Mouse (Mus musculus): Measurements from ENCODE around the gene Klk14. TPM values are rescaled to one million over a fixed set of nuclear protein-coding genes. Genes with fewer than 3 reads are reported as not detected.
"Not testable (repeated sequence)": the region's sequence is repeated elsewhere in the genome, so short reads cannot be mapped to it uniquely, and the experiment has no call there.

The Klk14 gene
- polyA plus RNA-seq, 1 experiment from 2014 or later = 0.39 TPM

DNA sequence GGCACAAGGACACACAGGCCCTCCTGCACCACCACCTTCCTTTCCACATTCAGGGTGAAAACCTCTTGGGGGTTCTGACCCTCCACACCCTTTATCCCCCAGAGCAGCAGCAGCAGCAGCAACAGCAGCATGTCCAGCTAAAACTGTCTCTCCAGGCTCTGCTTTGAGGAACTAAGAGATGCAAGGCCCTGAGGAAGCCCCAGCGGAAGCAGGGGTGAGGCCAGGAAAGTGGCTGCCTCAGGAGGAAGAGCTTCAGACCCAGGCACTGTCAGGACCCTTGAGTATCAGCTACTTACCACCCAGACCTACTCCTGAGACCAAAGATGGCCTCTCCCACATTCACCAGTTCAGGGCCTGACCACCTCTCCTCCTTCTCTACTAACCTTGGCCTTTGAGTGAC is 30.2 kb upstream of the Klk14 start, which contains the start of gene Siglece:
TSS of gene Siglece (minus strand) at position 160 of the 400 bp plus-strand sequence.
- no peak for ATAC-seq
- 94% methylated on average over 1 of the region's 1 CpGs for WGBS
- Histone ChIP-seq H3K9ac (replicated peaks; ENCODE audit: low read depth) (no peak within 1 kb of the TSS), H3K36me3 (ENCODE audit: insufficient read depth, low read length) (no peaks in the 10 kb centered on the region), H3K27me3 (replicated peaks; ENCODE audit: insufficient read depth, low read length) (no peaks in the 10 kb centered on the region), H3K27ac (ENCODE audit: low read length) (no peak within 1 kb of the TSS), H3K4me1 (ENCODE audit: insufficient read depth, low read depth, low read length) (no peaks in the 10 kb centered on the region), H3K9me3 (ENCODE audit: low read length) (no peaks in the 10 kb centered on the region), H3K4me3 (ENCODE audit: low read depth, low read length) (no peak within 1 kb of the TSS), H3K4me2 (replicated peaks; ENCODE audit: low read depth, low read length) (no peak within 1 kb of the TSS)
- DNase-seq (ENCODE audit: low spot score) = no peak
- TF ChIP-seq CTCF (IDR thresholded peaks at IDR 0.05) = no peak

DNA sequence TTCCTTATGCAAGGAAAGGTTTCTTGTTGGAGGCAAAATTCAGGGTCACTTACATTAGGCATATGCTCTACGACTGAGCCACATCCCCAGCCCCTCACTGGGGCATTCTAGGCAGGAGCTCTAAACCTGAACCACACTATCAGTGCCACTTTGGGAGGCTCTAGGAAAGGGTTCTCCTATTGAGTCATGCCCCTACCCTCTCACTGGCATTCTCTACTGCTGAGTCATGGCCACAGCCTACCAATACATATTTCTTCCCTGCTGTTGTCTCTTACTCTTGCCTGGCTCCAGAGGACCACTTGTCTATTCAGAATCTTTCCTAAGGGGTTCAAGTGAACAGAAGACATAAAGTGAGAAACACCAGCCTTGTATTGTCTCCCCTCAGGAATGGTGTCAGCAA is 27.4 kb upstream of the Klk14 start:
- no peak overlapping the region for H3K27ac ChIP-seq (ENCODE audit: low read length)
- WGBS = 67% methylated on average over 1 of the region's 1 CpGs

DNA sequence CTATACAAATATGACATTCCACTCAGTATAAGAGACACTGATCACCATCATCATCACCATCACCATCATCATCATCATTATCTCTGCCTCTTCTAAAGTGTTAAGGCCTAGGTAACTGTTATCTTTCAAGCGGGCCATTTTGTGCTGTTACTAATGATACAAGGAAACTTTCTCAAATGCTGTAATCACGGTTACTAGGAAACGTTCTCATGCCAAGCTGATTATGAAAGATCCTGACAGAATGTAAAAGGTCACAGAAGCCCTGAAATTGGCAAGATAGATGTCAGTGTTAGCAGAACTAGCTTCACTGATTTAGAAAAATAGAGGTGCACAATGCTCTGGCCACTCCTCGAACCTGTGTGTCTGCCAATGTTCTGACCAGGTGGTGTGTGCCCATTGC is 23.0 kb upstream of the Klk14 start:
- not testable (repeated sequence) for ATAC-seq; DNase-seq (ENCODE audit: low spot score); H3K27ac ChIP-seq (ENCODE audit: low read length); H3K9me3 ChIP-seq (ENCODE audit: low read length); H3K4me3 ChIP-seq (ENCODE audit: low read depth, low read length); H3K4me1 ChIP-seq (ENCODE audit: insufficient read depth, low read depth, low read length); H3K9ac ChIP-seq (replicated peaks; ENCODE audit: low read depth); H3K4me2 ChIP-seq (replicated peaks; ENCODE audit: low read depth, low read length); H3K36me3 ChIP-seq (ENCODE audit: insufficient read depth, low read length); H3K27me3 ChIP-seq (replicated peaks; ENCODE audit: insufficient read depth, low read length)
- WGBS = 82% methylated on average over 4 of the region's 4 CpGs

More for the DNA sequence above, 27.4 kb upstream of the Klk14 start:
- no peak overlapping the region for H3K9ac ChIP-seq (replicated peaks; ENCODE audit: low read depth)
- no peak overlapping the region for H3K4me3 ChIP-seq (ENCODE audit: low read depth, low read length)
- H3K9me3 ChIP-seq (ENCODE audit: low read length) = no peaks in the 10 kb centered on the region
- TF ChIP-seq EP300 (IDR thresholded peaks at IDR 0.05) = no peak
- TF ChIP-seq CTCF (IDR thresholded peaks at IDR 0.05) = no peak
- no peaks in the 10 kb centered on the region for H3K27me3 ChIP-seq (replicated peaks; ENCODE audit: insufficient read depth, low read length)
- DNase-seq (ENCODE audit: low spot score) (no peak), ATAC-seq (no peak)
- no peaks in the 10 kb centered on the region for H3K4me1 ChIP-seq (ENCODE audit: insufficient read depth, low read depth, low read length)
- no peaks in the 10 kb centered on the region for H3K36me3 ChIP-seq (ENCODE audit: insufficient read depth, low read length)
- no peak overlapping the region for H3K4me2 ChIP-seq (replicated peaks; ENCODE audit: low read depth, low read length)

DNA sequence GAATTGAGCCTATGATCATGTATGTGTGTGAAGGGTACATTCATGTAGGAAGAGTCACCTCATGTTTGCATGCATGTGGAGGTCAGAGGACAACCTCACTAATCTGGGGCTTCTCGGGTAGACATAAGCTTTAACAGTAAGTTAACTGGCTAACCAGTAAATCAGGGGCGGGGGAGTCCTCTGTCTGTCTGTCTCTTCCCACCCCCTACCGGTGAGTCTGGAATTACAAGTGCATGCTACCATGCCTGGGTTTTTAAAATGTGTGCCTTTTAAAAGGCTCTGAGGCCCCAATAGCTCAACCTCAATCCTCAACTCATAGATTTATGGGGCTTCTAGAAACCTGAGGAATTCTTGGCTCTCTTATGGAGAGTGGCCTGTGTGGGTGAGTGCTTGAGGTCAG is 21.6 kb upstream of the Klk14 start:
- H3K4me2 ChIP-seq (replicated peaks; ENCODE audit: low read depth, low read length) = no peak overlapping the region
- ATAC-seq = no peak
- WGBS = 17% methylated on average over 3 of the region's 3 CpGs

DNA sequence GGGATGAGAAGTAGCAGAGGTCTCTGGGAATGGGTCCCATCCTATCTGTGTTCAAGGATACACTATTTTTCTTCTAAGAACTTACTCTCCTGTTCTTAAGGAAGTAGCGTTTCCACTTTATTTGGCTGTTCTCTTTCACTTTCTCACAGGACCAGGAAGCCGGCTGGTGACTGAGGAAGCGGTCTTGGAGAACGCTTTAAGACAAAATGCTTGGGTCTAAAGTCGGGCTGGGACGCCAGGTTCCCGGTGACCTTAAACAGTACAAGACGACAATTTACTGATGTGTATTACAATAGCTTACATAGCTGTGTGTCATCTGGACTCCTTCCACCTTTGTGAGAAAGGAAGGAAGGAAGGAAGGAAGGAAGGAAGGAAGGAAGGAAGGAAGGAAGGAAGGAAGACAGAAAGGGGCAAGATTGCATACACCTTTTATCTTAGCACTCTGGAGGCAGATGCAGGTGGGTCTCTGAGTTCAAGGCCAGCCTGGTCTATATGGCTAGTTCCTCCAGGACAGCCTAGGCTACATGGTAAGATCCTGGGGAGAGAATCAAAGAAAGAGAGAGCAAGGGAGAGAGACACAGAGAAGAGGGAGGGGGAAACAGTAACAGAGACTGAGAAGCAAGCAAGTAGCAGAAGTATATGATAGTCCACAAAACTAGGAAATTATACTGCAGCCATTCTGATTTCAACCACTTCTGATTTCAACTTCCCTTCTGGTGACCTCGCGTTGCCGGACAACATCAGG is 19.0 kb upstream of the Klk14 start:
- peak; percentile 34 for DNase-seq (ENCODE audit: low spot score)
- 0 out of 2 replicates have a peak, but pooled peaks cover 12% of the 10 kb centered on the region for H3K36me3 ChIP-seq (ENCODE audit: insufficient read depth, low read length)
- H3K9ac ChIP-seq (replicated peaks; ENCODE audit: low read depth) = no peak overlapping the region
- TF ChIP-seq CTCF (IDR thresholded peaks at IDR 0.05) (no peak), EP300 (IDR thresholded peaks at IDR 0.05) (no peak)
- H3K4me3 ChIP-seq (ENCODE audit: low read depth, low read length) = peak overlapping the region; percentile 65; the same call in 1 of the 2 replicates
- peak overlapping the region; percentile 72 for H3K4me2 ChIP-seq (replicated peaks; ENCODE audit: low read depth, low read length)
- no peaks in the 10 kb centered on the region for H3K9me3 ChIP-seq (ENCODE audit: low read length)
- H3K27me3 ChIP-seq (replicated peaks; ENCODE audit: insufficient read depth, low read length) = no peaks in the 10 kb centered on the region
- no peak for ATAC-seq
- H3K4me1 ChIP-seq (ENCODE audit: insufficient read depth, low read depth, low read length) = peaks cover 7% of the 10 kb centered on the region; the same call in 1 of the 2 replicates
- WGBS = 64% methylated on average over 11 of the region's 11 CpGs
- H3K27ac ChIP-seq (ENCODE audit: low read length) = peak overlapping the region; percentile 11; the same call in 1 of the 2 replicates

More for the DNA sequence above, 21.6 kb upstream of the Klk14 start:
- Histone ChIP-seq H3K27ac (ENCODE audit: low read length) (no peak overlapping the region), H3K9me3 (ENCODE audit: low read length) (no peaks in the 10 kb centered on the region), H3K27me3 (replicated peaks; ENCODE audit: insufficient read depth, low read length) (no peaks in the 10 kb centered on the region), H3K4me1 (ENCODE audit: insufficient read depth, low read depth, low read length) (peaks cover 7% of the 10 kb centered on the region; the same call in 1 of the 2 replicates), H3K36me3 (ENCODE audit: insufficient read depth, low read length) (no peaks in the 10 kb centered on the region), H3K9ac (replicated peaks; ENCODE audit: low read depth) (no peak overlapping the region), H3K4me3 (ENCODE audit: low read depth, low read length) (no peak overlapping the region)
- peak; percentile 62 for TF ChIP-seq CTCF (IDR thresholded peaks at IDR 0.05)
- no peak for TF ChIP-seq EP300 (IDR thresholded peaks at IDR 0.05)
- DNase-seq (ENCODE audit: low spot score) = peak; percentile 57

DNA sequence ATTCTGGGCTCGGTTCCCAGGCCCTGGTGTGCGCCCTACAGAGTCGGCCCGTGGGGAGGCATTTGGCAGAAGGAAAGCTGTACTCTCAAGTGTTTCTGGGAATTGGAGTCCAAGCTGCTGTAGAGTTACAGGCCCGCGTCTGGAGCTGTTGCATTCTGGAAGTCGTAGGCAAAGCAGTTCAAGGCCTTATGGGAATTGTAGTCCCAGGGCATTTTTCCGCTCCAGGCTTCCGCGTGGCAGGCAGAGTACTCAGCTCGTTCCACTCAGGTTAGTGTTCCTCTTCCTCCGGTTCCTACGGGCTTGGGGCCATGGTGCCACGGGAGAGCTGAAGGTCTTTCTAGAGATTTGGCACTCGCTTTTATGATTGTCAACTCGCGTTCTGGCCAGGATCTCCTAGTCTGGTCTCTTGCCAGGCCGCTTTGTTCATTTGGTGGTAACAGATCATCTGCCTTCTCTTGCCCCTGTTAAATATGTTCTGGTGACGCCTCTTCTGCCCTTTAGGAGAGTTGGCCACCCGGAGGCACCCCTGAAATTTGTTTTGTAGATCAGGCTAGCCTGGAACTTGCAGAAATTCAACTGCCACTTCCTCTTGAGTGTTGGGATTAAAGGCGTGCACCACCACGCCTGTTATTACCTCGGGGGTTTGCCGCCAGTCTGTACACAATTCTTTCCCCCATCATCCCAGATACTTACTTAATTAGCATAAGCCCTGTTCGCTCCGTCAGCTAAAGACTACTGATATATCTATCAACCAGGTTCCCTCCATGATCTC is 18.2 kb upstream of the Klk14 start, which contains the start of gene Ctu1:
TSS of gene Ctu1 (plus strand) at position 208 of the 772 bp plus-strand sequence.
- under 1% methylated on average over 26 of the region's 26 CpGs for WGBS
- Histone ChIP-seq H3K27ac (ENCODE audit: low read length) (peak within 1 kb of the TSS; percentile 71), H3K27me3 (replicated peaks; ENCODE audit: insufficient read depth, low read length) (no peaks in the 10 kb centered on the region), H3K4me1 (ENCODE audit: insufficient read depth, low read depth, low read length) (peaks cover 7% of the 10 kb centered on the region; the same call in 1 of the 2 replicates), H3K9ac (replicated peaks; ENCODE audit: low read depth) (peak within 1 kb of the TSS; percentile 64), H3K36me3 (ENCODE audit: insufficient read depth, low read length) (peaks cover 19% of the 10 kb centered on the region; the same call in 1 of the 2 replicates), H3K9me3 (ENCODE audit: low read length) (no peaks in the 10 kb centered on the region), H3K4me2 (replicated peaks; ENCODE audit: low read depth, low read length) (peak within 1 kb of the TSS; percentile 72), H3K4me3 (ENCODE audit: low read depth, low read length) (peak within 1 kb of the TSS; percentile 65)
- DNase-seq (ENCODE audit: low spot score) = peak; percentile 99
- no peak for TF ChIP-seq CTCF (IDR thresholded peaks at IDR 0.05)
- peak; percentile 52; the same call in 1 of the 2 replicates for TF ChIP-seq EP300 (IDR thresholded peaks at IDR 0.05)
- ATAC-seq = peak; percentile 99
